Mouse (Mus musculus) ES-E14 (cell line): ENCODE data around the gene Ubn2.

Experiments used
- CHD2 ChIP-seq: IDR thresholded peaks from 2 replicates; pipeline ENCODE4 v1.6.1; 2014; ENCODE audit warnings: mild to moderate bottlenecking, low read depth, low read length, inconsistent platforms
- HCFC1 ChIP-seq: IDR thresholded peaks from 2 replicates; pipeline ENCODE4 v1.6.1; 2012; ENCODE audit warnings: low read length, inconsistent platforms, borderline replicate concordance; ENCODE audit not compliant: insufficient read depth
- MAFK ChIP-seq: IDR thresholded peaks from 2 replicates; pipeline ENCODE4 v1.6.1; 2014; ENCODE audit warnings: mild to moderate bottlenecking, low read depth, low read length, inconsistent platforms; ENCODE audit not compliant: insufficient read depth
- ZC3H11A ChIP-seq: IDR thresholded peaks from 2 replicates; pipeline ENCODE4 v1.6.1; 2012; ENCODE audit warnings: low read depth, mild to moderate bottlenecking, inconsistent platforms, low read length, borderline replicate concordance
- ZNF384 ChIP-seq: IDR thresholded peaks from 2 replicates; pipeline ENCODE4 v1.6.1; 2012; ENCODE audit warnings: low read depth, low read length, inconsistent platforms

GRCm38 (mm10) chr6:38534640-38535365 lies 101.1 kb downstream of the Ubn2 start:
- peak; percentile 54; the same call in 1 of the 2 replicates for TF ChIP-seq HCFC1
- TF ChIP-seq ZNF384: no peak
- no peak for TF ChIP-seq ZC3H11A
- TF ChIP-seq MAFK: no peak
- TF ChIP-seq CHD2: no peak
